Mouse (Mus musculus): Measurements from ENCODE around the gene Setd7.

- no peak for TF ChIP-seq CTCF (IDR thresholded peaks at IDR 0.05)
- TF ChIP-seq EP300 (IDR thresholded peaks at IDR 0.05), result no peak
Measured at GRCm38 (mm10) chr3:51593506-51593905, 32.8 kb upstream of the Setd7 start.

Measured in lung, postnatal 0 days (tissue).